ENCODE assay signal across 7 mouse cellular contexts in genomic region chr16:13940139-13940846, GRCm38 (mm10). TPM values are rescaled to one million over a fixed set of nuclear protein-coding genes. Genes with fewer than 3 reads are reported as not detected.
DNase-seq lines count a peak whose midpoint lies in the region; ATAC-seq and TF ChIP-seq lines count a peak whose summit lies in the region.

No protein-coding gene starts in this region.

- TF ChIP-seq CTCF in kidney, postnatal 0 days (IDR thresholded peaks at IDR 0.05; ENCODE audit: low read depth): no peak
- TF ChIP-seq CTCF in testis, adult 2 months (IDR thresholded peaks at IDR 0.05; ENCODE audit: control insufficient read depth, insufficient read depth, insufficient replicate concordance, low read depth, low read length): no peak

- no peak overlapping the region for H3K27ac ChIP-seq in embryonic facial prominence, embryonic 12.5 days
- H3K27ac ChIP-seq in heart, embryonic 13.5 days (replicated peaks): no peak overlapping the region
- peak overlapping the region; percentile 54; the same call in 1 of the 2 replicates for H3K27ac ChIP-seq in kidney, postnatal 0 days
- no peak overlapping the region for H3K27ac ChIP-seq in limb, embryonic 13.5 days
- peak overlapping the region; percentile 76 for H3K27ac ChIP-seq in midbrain, embryonic 16.5 days (ENCODE audit: low read length)
- no peak overlapping the region for H3K27ac ChIP-seq in testis, adult 2 months (ENCODE audit: control insufficient read depth, insufficient read depth, low read depth, low read length)

- H3K4me1 ChIP-seq in embryonic facial prominence, embryonic 12.5 days: peaks cover 9% of the 10 kb centered on the region; the same call in 1 of the 2 replicates
- H3K4me1 ChIP-seq in heart, embryonic 13.5 days: peaks cover 12% of the 10 kb centered on the region
- no peaks in the 10 kb centered on the region for H3K4me1 ChIP-seq in kidney, postnatal 0 days (replicated peaks; ENCODE audit: insufficient read depth, low read length)
- H3K4me1 ChIP-seq in limb, embryonic 13.5 days: no peaks in the 10 kb centered on the region
- H3K4me1 ChIP-seq in midbrain, embryonic 16.5 days (ENCODE audit: control insufficient read depth, insufficient read depth, low read length): peaks cover 8% of the 10 kb centered on the region; the same call in 1 of the 2 replicates
- peaks cover 11% of the 10 kb centered on the region for H3K4me1 ChIP-seq in testis, adult 2 months (ENCODE audit: control insufficient read depth, insufficient read depth, low read length)

- H3K4me3 ChIP-seq in embryonic facial prominence, embryonic 12.5 days: peak overlapping the region; percentile 62
- peak overlapping the region; percentile 72 for H3K4me3 ChIP-seq in heart, embryonic 13.5 days
- peak overlapping the region; percentile 57 for H3K4me3 ChIP-seq in kidney, postnatal 0 days (replicated peaks; ENCODE audit: low read depth, low read length)
- H3K4me3 ChIP-seq in limb, embryonic 13.5 days: peak overlapping the region; percentile 55
- peak overlapping the region; percentile 59 for H3K4me3 ChIP-seq in midbrain, embryonic 16.5 days (ENCODE audit: low read depth, low read length)
- peak overlapping the region; percentile 80 for H3K4me3 ChIP-seq in testis, adult 2 months (ENCODE audit: control insufficient read depth, low read depth, low read length)

- no peaks in the 10 kb centered on the region for H3K36me3 ChIP-seq in embryonic facial prominence, embryonic 12.5 days
- no peaks in the 10 kb centered on the region for H3K36me3 ChIP-seq in heart, embryonic 13.5 days
- H3K36me3 ChIP-seq in kidney, postnatal 0 days (ENCODE audit: insufficient read depth, low read length): no peaks in the 10 kb centered on the region
- H3K36me3 ChIP-seq in limb, embryonic 13.5 days: no peaks in the 10 kb centered on the region
- H3K36me3 ChIP-seq in midbrain, embryonic 16.5 days (ENCODE audit: control insufficient read depth, insufficient read depth, low read length): no peaks in the 10 kb centered on the region
- H3K36me3 ChIP-seq in testis, adult 2 months (ENCODE audit: control insufficient read depth, insufficient read depth, low read length): no peaks in the 10 kb centered on the region

- H3K9me3 ChIP-seq in embryonic facial prominence, embryonic 12.5 days: no peaks in the 10 kb centered on the region
- H3K9me3 ChIP-seq in heart, embryonic 13.5 days: no peaks in the 10 kb centered on the region
- no peaks in the 10 kb centered on the region for H3K9me3 ChIP-seq in kidney, postnatal 0 days (replicated peaks; ENCODE audit: low read length)
- H3K9me3 ChIP-seq in limb, embryonic 13.5 days: no peaks in the 10 kb centered on the region
- H3K9me3 ChIP-seq in midbrain, embryonic 16.5 days (replicated peaks; ENCODE audit: control insufficient read depth, low read length, poor library complexity, severe bottlenecking): no peaks in the 10 kb centered on the region

- ATAC-seq in embryonic facial prominence, embryonic 12.5 days (ENCODE audit: insufficient number of reproducible peaks, insufficient read depth, low FRiP score, low TSS enrichment): peak; percentile 92
- ATAC-seq in heart, embryonic 13.5 days (ENCODE audit: extremely low read depth, insufficient number of reproducible peaks, low FRiP score, low TSS enrichment): no peak
- ATAC-seq in kidney, postnatal 0 days (replicated peaks; ENCODE audit: low FRiP score, low read depth): peak; percentile 98
- peak; percentile 90 for ATAC-seq in limb, embryonic 13.5 days (ENCODE audit: low FRiP score, low read depth)
- peak; percentile 100 for ATAC-seq in midbrain, embryonic 16.5 days

- H3K27me3 ChIP-seq in embryonic facial prominence, embryonic 12.5 days: peaks cover 4% of the 10 kb centered on the region
- H3K27me3 ChIP-seq in heart, embryonic 13.5 days (replicated peaks): peaks cover 23% of the 10 kb centered on the region
- H3K27me3 ChIP-seq in kidney, postnatal 0 days (ENCODE audit: insufficient read depth, low read length): no peaks in the 10 kb centered on the region
- peaks cover 19% of the 10 kb centered on the region for H3K27me3 ChIP-seq in limb, embryonic 13.5 days
- H3K27me3 ChIP-seq in midbrain, embryonic 16.5 days (ENCODE audit: control insufficient read depth, insufficient read depth, low read depth, low read length): no peaks in the 10 kb centered on the region
- H3K27me3 ChIP-seq in testis, adult 2 months (ENCODE audit: control insufficient read depth, insufficient read depth, low read length): no peaks in the 10 kb centered on the region

- peak overlapping the region; percentile 99 for H3K4me2 ChIP-seq in embryonic facial prominence, embryonic 12.5 days (replicated peaks)
- H3K4me2 ChIP-seq in heart, embryonic 13.5 days: peak overlapping the region; percentile 99
- peak overlapping the region; percentile 98 for H3K4me2 ChIP-seq in kidney, postnatal 0 days (ENCODE audit: low read length)
- H3K4me2 ChIP-seq in limb, embryonic 13.5 days (replicated peaks): peak overlapping the region; percentile 98
- H3K4me2 ChIP-seq in midbrain, embryonic 16.5 days (ENCODE audit: low read length): peak overlapping the region; percentile 97

- WGBS in embryonic facial prominence, embryonic 12.5 days: 4% methylated on average over 28 of the region's 28 CpGs
- 5% methylated on average over 28 of the region's 28 CpGs for WGBS in heart, embryonic 13.5 days
- 5% methylated on average over 28 of the region's 28 CpGs for WGBS in kidney, postnatal 0 days
- 5% methylated on average over 28 of the region's 28 CpGs for WGBS in limb, embryonic 13.5 days
- 4% methylated on average over 28 of the region's 28 CpGs for WGBS in midbrain, embryonic 16.5 days

- no peak for TF ChIP-seq POLR2A in testis, adult 2 months (IDR thresholded peaks at IDR 0.05; ENCODE audit: control insufficient read depth, low read depth, low read length)

- DNase-seq in brain, embryonic 18.5 days (ENCODE audit: low read depth, low spot score): peak; percentile 73
- DNase-seq in kidney, postnatal 0 days (ENCODE audit: low spot score): peak; percentile 75

- H3K9ac ChIP-seq in embryonic facial prominence, embryonic 12.5 days: peak overlapping the region; percentile 63
- H3K9ac ChIP-seq in heart, embryonic 13.5 days: peak overlapping the region; percentile 79
- H3K9ac ChIP-seq in kidney, postnatal 0 days (ENCODE audit: low read depth, low read length): peak overlapping the region; percentile 63
- H3K9ac ChIP-seq in limb, embryonic 13.5 days: peak overlapping the region; percentile 73
- H3K9ac ChIP-seq in midbrain, embryonic 16.5 days (ENCODE audit: low read depth, low read length): peak overlapping the region; percentile 82

RNA-seq across cellular contexts. Expression of gene Mpv17l, which starts 37.3 kb away (rescaled TPM):
- polyA plus RNA-seq in embryonic facial prominence, embryonic 12.5 days (2016; fragmentation: Nextera tagmentation; extraction: Ambion mirVana): 3.7 and 4.1 TPM in 2 replicates
- 2.7 and 3.3 TPM in 2 replicates for polyA plus RNA-seq in heart, embryonic 13.5 days (2015; fragmentation: Nextera tagmentation; extraction: Ambion mirVana)
- 23.7 and 27.6 TPM in 2 replicates for polyA plus RNA-seq in kidney, postnatal 0 days (2015; fragmentation: Nextera tagmentation; extraction: Ambion mirVana)
- polyA plus RNA-seq in limb, embryonic 13.5 days (2015; fragmentation: Nextera tagmentation; extraction: Ambion mirVana): 3.4 and 5.2 TPM in 2 replicates
- 32.3 and 41.5 TPM in 2 replicates for polyA plus RNA-seq in midbrain, embryonic 16.5 days (2015; fragmentation: Nextera tagmentation; extraction: Ambion mirVana)
- 2.7 and 2.9 TPM in 2 replicates for polyA plus RNA-seq in testis, adult 2 months (2012; rRNA removed)

RNA-seq across cellular contexts. Expression of gene Pdxdc1, which starts 37.4 kb away (rescaled TPM):
- 96.6 and 103 TPM in 2 replicates for polyA plus RNA-seq in embryonic facial prominence, embryonic 12.5 days (2016; fragmentation: Nextera tagmentation; extraction: Ambion mirVana)
- polyA plus RNA-seq in heart, embryonic 13.5 days (2015; fragmentation: Nextera tagmentation; extraction: Ambion mirVana): 62.3 and 65.5 TPM in 2 replicates
- polyA plus RNA-seq in kidney, postnatal 0 days (2015; fragmentation: Nextera tagmentation; extraction: Ambion mirVana): 58.0 and 59.8 TPM in 2 replicates
- polyA plus RNA-seq in limb, embryonic 13.5 days (2015; fragmentation: Nextera tagmentation; extraction: Ambion mirVana): 110 and 111 TPM in 2 replicates
- 74.4 and 76.4 TPM in 2 replicates for polyA plus RNA-seq in midbrain, embryonic 16.5 days (2015; fragmentation: Nextera tagmentation; extraction: Ambion mirVana)
- polyA plus RNA-seq in testis, adult 2 months (2012; rRNA removed): 180 and 182 TPM in 2 replicates

RNA-seq across cellular contexts. Expression of gene 2900011O08Rik, which starts 46.1 kb away (rescaled TPM):
- 10.6 and 12.6 TPM in 2 replicates for polyA plus RNA-seq in embryonic facial prominence, embryonic 12.5 days (2016; fragmentation: Nextera tagmentation; extraction: Ambion mirVana)
- polyA plus RNA-seq in heart, embryonic 13.5 days (2015; fragmentation: Nextera tagmentation; extraction: Ambion mirVana): 1.2 and 1.3 TPM in 2 replicates
- polyA plus RNA-seq in kidney, postnatal 0 days (2015; fragmentation: Nextera tagmentation; extraction: Ambion mirVana): 0.84 and 1.1 TPM in 2 replicates
- polyA plus RNA-seq in limb, embryonic 13.5 days (2015; fragmentation: Nextera tagmentation; extraction: Ambion mirVana): 7.3 and 7.7 TPM in 2 replicates
- 189 and 216 TPM in 2 replicates for polyA plus RNA-seq in midbrain, embryonic 16.5 days (2015; fragmentation: Nextera tagmentation; extraction: Ambion mirVana)
- polyA plus RNA-seq in testis, adult 2 months (2012; rRNA removed): 17.3 and 20.2 TPM in 2 replicates

RNA-seq across cellular contexts. Expression of gene Ifitm7, which starts 46.4 kb away (rescaled TPM):
- polyA plus RNA-seq in embryonic facial prominence, embryonic 12.5 days (2016; fragmentation: Nextera tagmentation; extraction: Ambion mirVana): 0.24 and 0.50 TPM in 2 replicates
- polyA plus RNA-seq in heart, embryonic 13.5 days (2015; fragmentation: Nextera tagmentation; extraction: Ambion mirVana): 0.27 TPM in 1 of 2 replicates, not detected in the other
- polyA plus RNA-seq in kidney, postnatal 0 days (2015; fragmentation: Nextera tagmentation; extraction: Ambion mirVana): 0.22 TPM in 1 of 2 replicates, not detected in the other
- 0.08 and 0.19 TPM in 2 replicates for polyA plus RNA-seq in limb, embryonic 13.5 days (2015; fragmentation: Nextera tagmentation; extraction: Ambion mirVana)
- polyA plus RNA-seq in midbrain, embryonic 16.5 days (2015; fragmentation: Nextera tagmentation; extraction: Ambion mirVana): 0.55 and 1.3 TPM in 2 replicates
- 226 and 269 TPM in 2 replicates for polyA plus RNA-seq in testis, adult 2 months (2012; rRNA removed)

Comparison
In these comparisons a context has a peak if more than half of its experiments do, and no peak if none do; other contexts are left out.
1. H3K27ac ChIP-seq: peak in kidney, postnatal 0 days (single experiment) and midbrain, embryonic 16.5 days (single experiment); none in embryonic facial prominence, embryonic 12.5 days (single experiment), heart, embryonic 13.5 days (single experiment), limb, embryonic 13.5 days (single experiment) and testis, adult 2 months (single experiment).
2. Peak in every context shown above with its lines, with median percentiles within 50 percentile points of each other: H3K4me2 ChIP-seq, H3K4me3 ChIP-seq and H3K9ac ChIP-seq.